Mouse (Mus musculus) telencephalon, adult 2 months (tissue): ENCODE measurements around the gene Gtpbp2.

ENCODE experiments used
- DNase-seq: peaks from one replicate; pipeline ENCODE4 v3.0.0-alpha.2; 2011; ENCODE audit warnings: low read depth, low spot score

Gtpbp2 gene

GRCm38 (mm10) chr17:46160686-46161085 lies at the start of gene Gtpbp2:
Gene Gtpbp2, plus strand, starts transcription at chr17:46161032.
- DNase-seq = peak; percentile 99

- DNase-seq = no peak
Observed at GRCm38 (mm10) chr17:46115489-46115888, 45.3 kb upstream of the Gtpbp2 start.

DNA sequence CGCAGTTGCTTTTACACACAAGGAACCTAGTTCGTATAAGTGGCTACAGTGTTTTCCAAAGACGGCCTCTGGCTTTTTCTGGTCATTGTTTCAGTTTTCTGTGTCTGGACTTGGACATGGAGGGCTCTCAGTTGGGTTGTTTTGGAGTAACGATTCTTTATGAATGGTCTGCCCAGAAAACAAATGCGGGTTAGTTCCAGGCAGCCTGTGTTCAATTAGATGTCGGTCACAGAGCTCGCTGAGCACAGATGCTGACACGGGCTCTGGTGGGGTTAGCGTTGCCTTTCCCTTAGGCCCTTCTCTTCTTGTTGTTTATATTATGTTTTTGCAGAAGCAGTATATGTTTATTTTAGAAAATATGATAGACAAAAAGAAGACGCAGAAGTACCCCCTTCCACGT lies 44.7 kb upstream of the Gtpbp2 start:
- DNase-seq = no peak

GRCm38 (mm10) chr17:46116881-46117280 lies 44.0 kb upstream of the Gtpbp2 start:
- DNase-seq = no peak

DNA sequence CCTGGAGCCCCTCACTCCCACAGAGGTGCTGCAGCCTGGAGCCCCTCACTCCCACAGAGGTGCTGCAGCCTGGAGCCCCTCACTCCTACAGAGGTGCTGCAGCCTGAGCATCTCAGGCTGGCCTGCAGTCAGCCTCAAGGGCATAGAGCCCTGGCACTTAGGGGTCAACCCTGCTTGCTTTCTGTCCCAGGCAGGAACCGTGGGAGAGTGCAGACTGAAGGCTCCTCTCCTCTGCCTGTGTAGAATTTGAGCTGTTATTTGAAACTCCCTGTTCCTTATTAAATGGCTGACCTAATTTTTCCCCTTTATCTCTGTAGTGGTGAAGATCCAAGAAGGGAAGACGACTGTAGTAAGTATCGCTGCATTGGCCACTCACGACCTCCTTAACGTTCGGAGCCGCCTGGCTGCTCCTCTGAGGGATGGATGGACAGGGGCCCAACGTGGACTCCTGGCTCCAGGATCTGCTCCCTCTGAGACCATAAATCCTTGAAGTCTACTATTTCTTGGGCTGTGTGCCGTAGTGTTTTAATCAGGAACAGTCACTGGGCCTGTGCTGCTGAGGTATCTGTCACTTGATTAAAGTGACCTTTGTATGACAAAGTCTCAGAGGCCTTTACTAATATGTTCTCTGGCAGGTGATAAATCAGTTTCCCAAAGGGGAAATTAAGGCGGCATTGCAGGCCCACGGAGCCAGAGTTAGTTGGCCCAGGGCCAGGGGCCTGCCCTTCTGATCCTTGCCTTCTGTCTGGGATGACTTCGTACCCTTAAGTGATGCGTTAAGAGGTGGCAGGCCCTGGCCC lies 43.0 kb upstream of the Gtpbp2 start:
- no peak for DNase-seq

- DNase-seq = no peak
Observed at GRCm38 (mm10) chr17:46118423-46118850, 42.4 kb upstream of the Gtpbp2 start.

DNA sequence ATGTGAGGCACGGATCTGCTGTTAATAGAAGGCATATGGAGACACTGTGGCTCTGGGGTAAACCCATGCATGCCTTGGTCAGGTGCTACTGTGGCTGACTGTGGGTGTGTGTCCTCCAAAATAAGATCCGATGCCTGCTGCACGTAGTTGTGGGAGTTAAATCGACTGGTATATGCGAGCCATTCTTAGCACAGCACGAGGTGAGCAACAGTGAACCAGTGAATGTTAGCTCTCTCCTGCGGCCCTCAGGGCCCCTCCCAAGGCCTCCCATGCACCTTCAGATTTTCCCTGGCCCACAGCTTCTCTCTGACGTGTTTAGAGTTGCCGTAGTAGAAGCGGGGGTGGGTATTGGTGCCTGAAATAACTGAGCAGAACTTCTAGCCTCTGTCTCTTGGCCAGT lies 41.2 kb upstream of the Gtpbp2 start:
- DNase-seq = peak; percentile 70

GRCm38 (mm10) chr17:46122791-46123190 lies 38.0 kb upstream of the Gtpbp2 start:
- no peak for DNase-seq

- DNase-seq = no peak
Observed at GRCm38 (mm10) chr17:46123285-46123684, 37.5 kb upstream of the Gtpbp2 start.

GRCm38 (mm10) chr17:46123953-46124700 lies 36.7 kb upstream of the Gtpbp2 start:
- no peak for DNase-seq

DNA sequence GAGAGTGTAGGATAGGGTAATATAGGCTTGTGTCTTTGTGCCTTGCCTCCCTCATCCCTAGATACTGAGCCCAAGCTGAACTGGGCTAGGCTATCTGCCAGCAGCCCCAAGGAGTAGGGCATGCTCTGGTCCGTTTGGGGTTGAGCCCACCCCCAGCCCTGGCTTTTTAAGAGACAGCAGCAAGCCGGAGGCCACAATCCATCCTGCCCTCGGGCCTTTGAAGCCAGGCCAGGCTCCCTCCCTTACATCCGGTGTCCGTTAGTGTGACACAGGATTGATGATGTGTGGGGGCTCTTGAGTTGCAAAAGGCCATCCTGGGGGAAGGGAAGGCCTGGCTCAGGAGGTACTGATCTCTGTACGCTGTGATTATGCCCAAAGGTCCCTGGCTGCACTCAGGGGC lies 34.2 kb upstream of the Gtpbp2 start:
- DNase-seq = no peak

DNA sequence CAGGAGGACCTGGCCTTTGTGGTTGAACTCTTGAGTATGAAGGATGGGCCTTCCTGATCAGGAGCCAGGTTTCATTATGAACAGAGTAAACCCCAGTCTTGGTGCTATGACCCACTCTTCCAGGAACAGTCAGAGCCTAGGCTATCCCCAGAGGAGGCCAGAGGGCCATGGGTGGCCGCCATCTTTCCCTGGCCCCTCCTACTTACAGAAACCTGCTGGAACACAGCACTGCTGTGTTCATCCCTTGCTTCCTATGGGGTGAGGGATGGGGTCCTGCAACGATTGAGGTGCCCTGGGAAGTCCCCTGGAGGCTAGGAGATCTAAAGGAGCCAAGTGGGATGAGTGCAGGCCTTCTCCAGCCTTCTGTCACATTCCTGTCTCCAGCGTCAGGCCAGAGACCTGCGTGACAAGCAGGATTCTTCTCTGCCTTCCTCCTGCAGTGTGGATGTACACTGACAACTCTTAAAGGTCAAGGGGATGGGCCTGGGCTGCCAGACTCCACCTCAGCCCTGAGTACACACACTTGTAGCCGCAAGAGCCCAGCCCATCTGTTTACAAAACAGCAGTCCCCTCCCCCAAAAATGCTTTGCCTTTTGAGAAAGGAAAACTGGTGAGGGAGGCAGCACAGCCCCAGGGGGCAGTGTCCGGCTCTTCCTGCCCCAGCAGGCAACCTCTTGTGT lies 32.9 kb upstream of the Gtpbp2 start:
- no peak for DNase-seq

DNA sequence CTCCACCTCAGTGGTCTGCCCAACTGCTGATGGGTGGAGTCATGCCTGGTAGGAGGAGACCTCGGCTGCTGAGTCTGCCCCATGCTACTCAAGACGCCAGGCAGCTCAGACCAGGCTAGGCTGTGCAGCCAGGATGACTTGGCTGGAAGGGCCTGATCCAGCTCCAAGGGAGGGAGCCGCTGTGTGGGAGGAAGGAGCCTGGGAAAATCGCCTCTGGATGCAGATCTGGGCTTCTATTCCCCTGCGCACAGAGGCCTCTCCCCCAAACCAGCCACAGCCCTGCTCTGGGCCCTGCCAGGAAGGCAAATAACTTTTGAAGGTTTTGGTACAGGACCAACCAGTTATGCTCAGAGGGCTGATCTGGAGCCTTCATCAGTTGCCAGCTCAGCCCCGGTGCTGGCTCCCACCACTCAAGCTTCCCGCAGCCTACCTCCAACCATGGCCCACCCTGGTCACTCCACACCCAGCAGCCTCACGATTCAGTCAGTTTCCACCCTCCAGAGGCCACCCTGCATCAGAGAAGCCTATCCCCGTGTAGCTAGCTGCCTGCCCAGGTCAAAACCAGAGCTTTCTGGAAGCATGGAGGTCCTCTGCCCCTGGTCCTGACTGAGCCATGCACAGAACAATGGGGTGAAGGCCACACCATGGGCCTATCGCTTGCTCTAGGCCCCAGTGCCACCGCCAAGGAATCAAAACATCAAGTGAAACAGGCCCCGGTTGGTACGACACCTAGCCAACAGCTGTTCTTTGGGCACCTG lies 30.9 kb upstream of the Gtpbp2 start:
- no peak for DNase-seq

GRCm38 (mm10) chr17:46132058-46132718 lies 28.6 kb upstream of the Gtpbp2 start:
- no peak for DNase-seq

DNA sequence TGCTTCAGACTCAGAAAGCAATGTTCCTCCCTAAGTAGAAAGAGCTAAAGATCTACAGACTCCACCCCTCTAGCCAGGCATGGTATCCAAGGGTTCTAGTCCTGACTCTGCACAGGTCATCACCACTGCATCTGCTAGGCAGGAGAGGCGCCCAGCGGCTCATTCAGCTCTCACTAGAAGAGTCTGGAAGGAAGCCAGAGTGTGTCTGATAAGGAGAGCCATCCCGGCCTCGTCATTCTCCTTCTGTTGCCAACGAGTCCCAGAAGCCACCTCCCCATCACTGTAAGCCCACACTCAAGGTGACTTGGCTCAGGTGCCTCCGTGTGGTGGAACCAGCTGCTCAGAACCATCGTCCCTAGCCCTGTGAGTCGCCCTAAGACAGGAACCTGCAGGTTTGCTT lies 28.0 kb upstream of the Gtpbp2 start:
- no peak for DNase-seq

- DNase-seq = no peak
Observed at GRCm38 (mm10) chr17:46138563-46139236, 22.1 kb upstream of the Gtpbp2 start.

DNA sequence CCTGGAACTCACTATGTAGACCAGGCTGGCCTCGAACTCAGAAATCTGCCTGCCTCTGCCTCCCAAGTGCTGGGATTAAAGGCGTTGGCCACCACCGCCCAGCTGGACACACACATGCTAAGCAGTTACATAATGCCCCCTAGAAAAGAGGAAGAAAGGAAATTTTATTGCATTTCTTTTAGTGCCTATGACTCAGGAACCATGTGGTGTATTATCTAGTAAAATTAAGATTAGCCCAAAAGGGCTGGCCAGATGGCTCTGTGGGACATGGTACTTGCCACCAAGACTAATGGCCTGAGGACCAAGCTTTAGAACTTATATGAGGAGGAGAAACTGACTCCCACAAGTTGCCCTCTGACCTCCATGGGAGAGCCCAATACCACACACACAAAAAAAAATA lies 21.0 kb upstream of the Gtpbp2 start:
- no peak for DNase-seq

GRCm38 (mm10) chr17:46143578-46144423 lies 17.0 kb upstream of the Gtpbp2 start, which contains the start of gene Rsph9:
Gene Rsph9, minus strand, starts transcription at chr17:46144216.
- DNase-seq = peak; percentile 74
